Mouse (Mus musculus): ENCODE results near the gene Ppp3ca. TPM values are rescaled to one million over a fixed set of nuclear protein-coding genes. Genes with fewer than 3 reads are reported as not detected.

Ppp3ca gene
- polyA plus RNA-seq, 1 experiment from 2014 or later = 42.8 TPM

DNA sequence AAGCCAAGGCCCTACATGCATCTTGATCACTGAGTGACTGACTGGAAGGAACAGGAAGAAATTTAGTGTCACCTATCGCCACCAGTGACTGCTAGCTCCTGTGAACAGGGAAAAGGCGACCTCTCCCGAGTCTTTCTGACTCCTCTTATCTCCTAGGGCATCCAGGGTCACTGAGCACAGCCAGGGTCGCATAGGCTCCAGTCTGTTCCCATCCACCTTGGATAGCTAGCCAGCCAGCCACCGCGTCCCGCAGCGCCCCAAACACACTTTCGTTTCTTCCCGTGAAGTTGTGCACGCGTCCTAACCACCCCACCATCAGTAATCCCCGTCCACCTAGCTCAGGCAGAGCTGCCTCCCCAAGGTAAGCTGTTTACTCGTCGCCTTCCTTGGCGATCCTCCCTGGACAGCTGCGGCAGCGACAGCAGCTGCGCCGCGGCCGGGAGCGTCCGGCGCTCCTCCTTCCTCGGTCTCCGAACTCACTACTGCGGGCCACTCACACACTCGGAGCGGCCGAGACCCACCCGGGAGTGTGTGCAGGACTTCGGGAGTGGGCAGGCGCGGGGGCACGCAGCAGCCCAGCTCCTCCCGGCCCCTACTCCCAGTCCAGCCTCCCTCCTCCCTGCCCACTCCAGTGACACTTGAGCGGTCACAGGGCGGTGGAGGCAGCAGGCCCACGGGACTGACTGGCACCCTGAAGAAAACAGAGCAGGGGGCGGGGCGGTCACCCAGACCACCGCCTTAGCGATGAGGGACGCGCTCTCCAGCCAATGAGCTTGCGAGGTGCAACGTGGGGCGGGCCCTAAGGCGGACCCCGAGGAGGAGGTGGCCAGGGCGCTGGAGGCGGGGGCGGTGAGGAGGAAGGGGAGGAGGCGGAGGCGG is 454 bp upstream of the Ppp3ca start:
- WGBS = under 1% methylated on average over 54 of the region's 56 CpGs
- H3K4me2 ChIP-seq (ENCODE audit: low read depth, low read length) = peak overlapping the region; percentile 70
- H3K36me3 ChIP-seq (ENCODE audit: control insufficient read depth, insufficient read depth, low read length) = no peaks in the 10 kb centered on the region
- no peaks in the 10 kb centered on the region for H3K9me3 ChIP-seq (replicated peaks; ENCODE audit: control insufficient read depth, low read length)
- no peaks in the 10 kb centered on the region for H3K27me3 ChIP-seq (ENCODE audit: control insufficient read depth, insufficient read depth, low read length)
- H3K4me3 ChIP-seq (replicated peaks; ENCODE audit: low read length) = peak overlapping the region; percentile 92
- peak; percentile 99 for ATAC-seq (ENCODE audit: insufficient read depth, low FRiP score)
- peak overlapping the region; percentile 96 for H3K27ac ChIP-seq (ENCODE audit: low read length)
- H3K9ac ChIP-seq (ENCODE audit: low read length) = peak overlapping the region; percentile 95
- peaks cover 11% of the 10 kb centered on the region for H3K4me1 ChIP-seq (ENCODE audit: control insufficient read depth, insufficient read depth, low read length)

DNA sequence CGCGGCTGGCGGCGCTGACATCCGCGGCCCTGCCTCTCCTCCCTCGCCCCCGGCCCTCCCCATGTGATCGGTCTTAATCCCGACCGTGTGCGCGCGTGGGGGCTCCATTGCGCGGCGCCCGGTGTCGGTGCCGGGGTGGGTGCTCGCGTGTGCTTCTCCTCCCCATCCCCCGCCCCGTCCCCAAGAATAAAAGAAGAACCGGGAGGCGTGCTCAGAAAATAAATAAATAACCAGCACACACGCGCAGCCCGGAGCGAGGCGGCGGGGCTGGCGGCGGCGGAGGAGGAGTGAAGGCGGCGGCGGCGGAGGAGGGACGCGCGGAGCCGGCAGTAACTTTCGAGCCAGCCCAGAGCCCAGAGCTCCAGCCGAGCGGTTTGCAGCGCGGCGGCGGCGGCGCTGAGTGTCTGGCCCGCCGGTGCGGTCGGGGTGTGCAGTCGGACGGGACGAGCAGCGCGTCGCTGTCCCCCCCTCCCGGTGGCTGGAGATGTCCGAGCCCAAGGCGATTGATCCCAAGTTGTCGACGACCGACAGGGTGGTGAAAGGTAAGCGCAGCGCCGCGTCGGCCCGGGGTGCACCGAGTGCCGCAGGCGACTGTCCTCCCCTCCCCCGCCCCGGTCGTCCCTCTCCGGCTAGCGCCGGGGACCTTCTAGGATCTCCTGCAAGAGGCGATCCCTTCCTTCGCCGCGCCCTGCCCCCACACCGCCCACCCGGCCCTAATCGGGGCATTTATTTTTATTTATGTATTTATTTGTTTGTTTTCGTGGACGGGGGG is 622 bp downstream of the Ppp3ca start:
- H3K27me3 ChIP-seq (ENCODE audit: control insufficient read depth, insufficient read depth, low read length) = no peaks in the 10 kb centered on the region
- H3K4me3 ChIP-seq (replicated peaks; ENCODE audit: low read length) = peak overlapping the region; percentile 92
- no peaks in the 10 kb centered on the region for H3K36me3 ChIP-seq (ENCODE audit: control insufficient read depth, insufficient read depth, low read length)
- peak overlapping the region; percentile 70 for H3K4me2 ChIP-seq (ENCODE audit: low read depth, low read length)
- peaks cover 11% of the 10 kb centered on the region for H3K4me1 ChIP-seq (ENCODE audit: control insufficient read depth, insufficient read depth, low read length)
- H3K27ac ChIP-seq (ENCODE audit: low read length) = peak overlapping the region; percentile 96
- H3K9ac ChIP-seq (ENCODE audit: low read length) = peak overlapping the region; percentile 90
- peak; percentile 42 for ATAC-seq (ENCODE audit: insufficient read depth, low FRiP score)
- H3K9me3 ChIP-seq (replicated peaks; ENCODE audit: control insufficient read depth, low read length) = no peaks in the 10 kb centered on the region
- under 1% methylated on average over 69 of the region's 92 CpGs for WGBS

DNA sequence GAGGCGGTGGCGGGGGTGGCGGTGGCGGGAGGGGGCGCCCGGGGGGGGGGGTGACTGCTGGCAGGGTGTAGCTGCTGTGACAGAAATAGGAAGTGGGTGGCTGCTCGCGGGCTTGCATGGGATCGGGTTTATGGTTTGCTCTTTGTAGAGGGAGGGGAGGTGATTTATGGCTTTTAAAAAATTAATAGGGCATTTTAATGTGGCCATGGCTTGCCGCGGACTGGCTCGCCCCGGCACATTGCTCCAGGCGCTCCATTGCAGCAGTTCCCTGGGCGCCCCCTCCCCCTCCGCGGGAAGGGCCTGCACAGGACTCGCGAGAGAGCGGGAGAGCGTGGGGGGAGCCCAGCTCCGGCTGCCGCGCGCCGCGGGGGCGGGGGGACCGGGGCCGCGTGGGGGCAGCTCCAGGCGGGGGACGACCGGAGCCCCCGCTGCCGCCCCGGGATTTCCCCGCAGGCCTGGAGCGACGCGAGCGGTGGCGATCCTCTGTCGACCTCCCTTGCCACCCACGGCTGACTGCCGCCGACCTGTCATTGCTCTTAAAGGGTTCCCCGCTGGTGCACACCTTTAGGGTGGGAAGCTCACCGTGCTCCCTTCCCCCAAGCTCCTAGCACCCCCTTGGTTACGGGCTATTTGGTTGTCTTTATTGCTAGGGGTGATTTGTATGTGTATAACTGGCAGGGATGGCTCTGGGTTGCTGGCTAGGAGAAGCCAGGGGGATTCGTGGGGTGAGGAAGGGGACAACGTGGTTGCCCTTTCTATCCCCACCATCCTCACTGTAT is 1.4 kb downstream of the Ppp3ca start:
- Histone ChIP-seq H3K4me3 (replicated peaks; ENCODE audit: low read length) (peak overlapping the region; percentile 92), H3K4me2 (ENCODE audit: low read depth, low read length) (peak overlapping the region; percentile 70), H3K36me3 (ENCODE audit: control insufficient read depth, insufficient read depth, low read length) (no peaks in the 10 kb centered on the region), H3K9ac (ENCODE audit: low read length) (peak overlapping the region; percentile 90), H3K9me3 (replicated peaks; ENCODE audit: control insufficient read depth, low read length) (no peaks in the 10 kb centered on the region), H3K4me1 (ENCODE audit: control insufficient read depth, insufficient read depth, low read length) (peaks cover 11% of the 10 kb centered on the region), H3K27ac (ENCODE audit: low read length) (peak overlapping the region; percentile 96), H3K27me3 (ENCODE audit: control insufficient read depth, insufficient read depth, low read length) (no peaks in the 10 kb centered on the region)
- WGBS = 0% methylated on average over 52 of the region's 52 CpGs
- ATAC-seq (ENCODE audit: insufficient read depth, low FRiP score) = peak; percentile 13; the same call in 1 of the 2 replicates

DNA sequence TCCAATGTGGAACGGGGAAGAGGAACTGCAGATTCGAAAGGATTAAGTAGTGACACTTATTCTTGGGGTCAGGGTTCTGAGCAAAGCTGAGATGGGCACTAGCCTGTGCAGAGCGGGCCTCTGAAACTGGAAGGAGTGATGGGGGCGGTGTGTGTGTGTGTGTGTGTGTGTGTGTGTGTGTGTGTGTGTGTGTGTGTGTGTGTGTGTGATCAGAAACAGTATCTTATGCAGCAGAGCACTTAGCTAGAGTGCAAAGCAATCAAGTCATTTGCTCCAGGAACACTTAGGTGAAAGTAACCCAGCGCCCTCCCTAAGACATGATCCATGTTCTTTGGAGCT is 2.0 kb downstream of the Ppp3ca start:
- Histone ChIP-seq H3K4me2 (ENCODE audit: low read depth, low read length) (peak overlapping the region; percentile 70), H3K4me3 (replicated peaks; ENCODE audit: low read length) (peak overlapping the region; percentile 92), H3K9ac (ENCODE audit: low read length) (peak overlapping the region; percentile 90), H3K36me3 (ENCODE audit: control insufficient read depth, insufficient read depth, low read length) (no peaks in the 10 kb centered on the region), H3K4me1 (ENCODE audit: control insufficient read depth, insufficient read depth, low read length) (peaks cover 11% of the 10 kb centered on the region), H3K9me3 (replicated peaks; ENCODE audit: control insufficient read depth, low read length) (no peaks in the 10 kb centered on the region), H3K27ac (ENCODE audit: low read length) (peak overlapping the region; percentile 96; the same call in 1 of the 2 replicates), H3K27me3 (ENCODE audit: control insufficient read depth, insufficient read depth, low read length) (no peaks in the 10 kb centered on the region)
- no peak for ATAC-seq (ENCODE audit: insufficient read depth, low FRiP score)
- WGBS = 10% methylated on average over 5 of the region's 5 CpGs

DNA sequence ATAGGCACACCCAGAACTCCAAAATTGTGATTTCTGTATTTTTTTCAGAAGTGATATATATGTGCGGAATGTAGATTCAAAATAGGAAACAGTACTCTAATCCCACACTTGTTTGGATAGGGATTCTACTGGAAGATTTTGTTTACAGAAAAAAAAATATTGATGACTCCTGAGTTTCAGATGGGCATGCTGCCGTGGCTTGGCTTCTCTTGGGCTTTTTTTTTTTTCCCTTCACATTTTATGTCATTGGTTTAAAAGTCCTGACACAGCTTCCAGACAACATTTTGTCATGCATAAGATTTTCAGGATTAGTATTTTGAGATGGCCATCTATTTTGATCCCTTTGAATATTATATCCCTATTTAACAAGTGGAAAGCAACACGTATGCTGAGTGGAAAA is 2.9 kb downstream of the Ppp3ca start:
- H3K4me3 ChIP-seq (replicated peaks; ENCODE audit: low read length) = no peak overlapping the region
- peaks cover 13% of the 10 kb centered on the region for H3K4me1 ChIP-seq (ENCODE audit: control insufficient read depth, insufficient read depth, low read length)
- H3K4me2 ChIP-seq (ENCODE audit: low read depth, low read length) = 0 out of 2 replicates have a peak overlapping the region, but pooled peaks have one; percentile 70
- no peaks in the 10 kb centered on the region for H3K27me3 ChIP-seq (ENCODE audit: control insufficient read depth, insufficient read depth, low read length)
- H3K9ac ChIP-seq (ENCODE audit: low read length) = no peak overlapping the region
- no peak for ATAC-seq (ENCODE audit: insufficient read depth, low FRiP score)
- 56% methylated on average over 3 of the region's 3 CpGs for WGBS
- H3K9me3 ChIP-seq (replicated peaks; ENCODE audit: control insufficient read depth, low read length) = no peaks in the 10 kb centered on the region
- no peak overlapping the region for H3K27ac ChIP-seq (ENCODE audit: low read length)
- H3K36me3 ChIP-seq (ENCODE audit: control insufficient read depth, insufficient read depth, low read length) = no peaks in the 10 kb centered on the region

DNA sequence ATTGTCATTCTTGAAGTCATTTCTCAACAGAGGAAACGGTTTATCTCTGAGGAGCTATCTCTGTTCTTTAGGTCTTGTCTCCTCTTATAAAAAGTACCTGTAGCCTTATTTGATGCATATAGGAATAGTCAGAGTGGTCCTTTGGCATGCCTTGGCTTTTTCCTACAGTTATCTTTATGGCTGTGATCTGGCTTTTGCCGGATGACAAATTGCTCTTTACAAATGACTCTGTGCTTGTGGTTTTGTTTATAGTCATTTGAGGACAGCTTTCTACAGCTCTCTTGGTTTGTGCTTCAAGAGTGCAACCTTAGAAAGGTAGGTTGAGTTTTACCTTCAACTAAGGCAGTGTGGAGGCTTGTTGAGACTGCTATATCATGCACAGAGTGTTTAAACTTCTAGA is 3.4 kb downstream of the Ppp3ca start:
- WGBS = 67% methylated on average over 2 of the region's 2 CpGs
- Histone ChIP-seq H3K4me1 (ENCODE audit: control insufficient read depth, insufficient read depth, low read length) (peaks cover 15% of the 10 kb centered on the region), H3K27ac (ENCODE audit: low read length) (no peak overlapping the region), H3K4me3 (replicated peaks; ENCODE audit: low read length) (no peak overlapping the region), H3K9ac (ENCODE audit: low read length) (no peak overlapping the region), H3K9me3 (replicated peaks; ENCODE audit: control insufficient read depth, low read length) (no peaks in the 10 kb centered on the region), H3K4me2 (ENCODE audit: low read depth, low read length) (no peak overlapping the region), H3K27me3 (ENCODE audit: control insufficient read depth, insufficient read depth, low read length) (no peaks in the 10 kb centered on the region), H3K36me3 (ENCODE audit: control insufficient read depth, insufficient read depth, low read length) (no peaks in the 10 kb centered on the region)
- no peak for ATAC-seq (ENCODE audit: insufficient read depth, low FRiP score)

DNA sequence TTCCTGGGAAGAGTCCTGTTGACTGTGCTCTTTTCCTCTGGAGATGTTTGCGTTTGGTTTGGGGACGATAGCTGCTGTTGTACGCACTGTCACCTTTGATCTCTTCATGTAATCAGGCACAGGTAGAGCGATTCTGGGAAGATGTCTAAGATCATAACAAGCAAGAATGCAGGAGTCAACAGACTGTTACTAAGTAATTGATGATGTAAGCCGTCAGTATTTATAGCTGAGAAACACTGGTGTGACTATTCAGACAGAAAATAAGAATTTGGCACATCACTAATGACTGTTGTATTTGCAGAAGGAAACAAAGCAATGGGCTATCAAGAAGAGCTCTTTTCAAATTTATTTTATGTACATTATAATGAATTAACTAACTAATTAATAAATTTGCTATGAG is 4.6 kb downstream of the Ppp3ca start:
- H3K27me3 ChIP-seq (ENCODE audit: control insufficient read depth, insufficient read depth, low read length) = no peaks in the 10 kb centered on the region
- no peak for ATAC-seq (ENCODE audit: insufficient read depth, low FRiP score)
- 66% methylated on average over 5 of the region's 5 CpGs for WGBS
- H3K4me2 ChIP-seq (ENCODE audit: low read depth, low read length) = no peak overlapping the region
- no peak overlapping the region for H3K4me3 ChIP-seq (replicated peaks; ENCODE audit: low read length)
- peaks cover 15% of the 10 kb centered on the region for H3K4me1 ChIP-seq (ENCODE audit: control insufficient read depth, insufficient read depth, low read length)
- no peaks in the 10 kb centered on the region for H3K36me3 ChIP-seq (ENCODE audit: control insufficient read depth, insufficient read depth, low read length)
- no peak overlapping the region for H3K27ac ChIP-seq (ENCODE audit: low read length)
- no peak overlapping the region for H3K9ac ChIP-seq (ENCODE audit: low read length)
- H3K9me3 ChIP-seq (replicated peaks; ENCODE audit: control insufficient read depth, low read length) = no peaks in the 10 kb centered on the region

DNA sequence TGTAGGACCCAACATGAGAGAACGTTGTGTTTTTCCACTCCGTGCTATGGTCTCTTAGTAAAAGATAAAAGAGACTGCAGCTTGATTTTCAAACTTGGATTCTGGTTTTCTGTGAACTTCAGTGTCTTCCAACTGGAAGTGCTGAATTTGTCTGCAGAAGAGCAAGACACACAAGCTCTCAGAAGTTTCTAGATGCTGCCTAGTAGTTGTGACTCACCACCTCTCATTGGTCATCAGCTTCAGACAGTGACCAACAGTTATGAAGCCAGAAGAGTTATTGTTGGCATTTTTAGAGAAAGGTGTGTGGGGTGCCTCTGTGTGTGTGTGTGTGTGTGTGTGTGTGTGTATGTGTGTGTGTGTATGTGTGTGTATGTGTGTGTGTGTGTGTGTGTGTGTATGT is 7.1 kb downstream of the Ppp3ca start:
- ATAC-seq (ENCODE audit: insufficient read depth, low FRiP score) = no peak
- H3K36me3 ChIP-seq (ENCODE audit: control insufficient read depth, insufficient read depth, low read length) = no peaks in the 10 kb centered on the region
- H3K4me1 ChIP-seq (ENCODE audit: control insufficient read depth, insufficient read depth, low read length) = peaks cover 15% of the 10 kb centered on the region
- H3K9ac ChIP-seq (ENCODE audit: low read length) = no peak overlapping the region
- 94% methylated on average over 2 of the region's 2 CpGs for WGBS
- H3K27me3 ChIP-seq (ENCODE audit: control insufficient read depth, insufficient read depth, low read length) = no peaks in the 10 kb centered on the region
- H3K9me3 ChIP-seq (replicated peaks; ENCODE audit: control insufficient read depth, low read length) = no peaks in the 10 kb centered on the region
- H3K27ac ChIP-seq (ENCODE audit: low read length) = no peak overlapping the region
- H3K4me3 ChIP-seq (replicated peaks; ENCODE audit: low read length) = no peak overlapping the region
- no peak overlapping the region for H3K4me2 ChIP-seq (ENCODE audit: low read depth, low read length)

All from stomach, embryonic 16.5 days (tissue).